12 mouse cellular contexts compared by ENCODE assay signal in genomic region chr9:36687329-36687728, GRCm38 (mm10). TPM values are rescaled to one million over a fixed set of nuclear protein-coding genes. Genes with fewer than 3 reads are reported as not detected.
A peak's percentile ranks its signal among the peaks of the same experiment; 100 is the strongest.
DNase-seq lines count a peak whose midpoint lies in the region; ATAC-seq and TF ChIP-seq lines count a peak whose summit lies in the region.
"Had no signal": no experiment of that assay in that cellular context is flagged by ENCODE, and none has a peak within 500 bp of the region (broad histone marks: within the 10 kb centered on the region; RNA-seq: fewer than 3 reads in every experiment).

No protein-coding gene starts in this region.

- no peaks in the 10 kb centered on the region for H3K36me3 ChIP-seq in intestine, postnatal 0 days (ENCODE audit: control insufficient read depth, insufficient read depth)
- H3K36me3 ChIP-seq in intestine, embryonic 15.5 days = no peaks in the 10 kb centered on the region
- H3K36me3 ChIP-seq: embryonic facial prominence, embryonic 12.5 days; limb, embryonic 13.5 days had no signal

- ATAC-seq in intestine, postnatal 0 days = no peak
- ATAC-seq in intestine, embryonic 15.5 days = no peak
- ATAC-seq: midbrain, embryonic 16.5 days had no signal

- TF ChIP-seq POLR2A in lung, adult 2 months (IDR thresholded peaks at IDR 0.05; ENCODE audit: borderline replicate concordance, extremely low read depth, low read depth, low read length) = no peak

- no peaks in the 10 kb centered on the region for H3K4me1 ChIP-seq in intestine, postnatal 0 days (replicated peaks; ENCODE audit: control insufficient read depth, insufficient read depth, low read length)
- no peaks in the 10 kb centered on the region for H3K4me1 ChIP-seq in intestine, embryonic 15.5 days (replicated peaks)
- no peaks in the 10 kb centered on the region for H3K4me1 ChIP-seq in lung, adult 2 months (ENCODE audit: control insufficient read depth, insufficient read depth, low read length)
- H3K4me1 ChIP-seq: embryonic facial prominence, embryonic 12.5 days; limb, embryonic 13.5 days had no signal

- peak; percentile 14 to 17 for DNase-seq in right cerebral cortex, adult 2 months (ENCODE audit: low spot score in 2 of 2)
- DNase-seq in right cerebral cortex, postnatal 4 days = no peak
- DNase-seq in R1 (ENCODE audit: low read depth, low spot score) = peak; percentile 44
- peak; percentile 19 for DNase-seq in mesoderm, embryonic 11.5 days (ENCODE audit: low read depth, low spot score)
- no peak for DNase-seq in spleen, adult 12 weeks (ENCODE audit: low spot score)
- DNase-seq in lung, adult 2 months = no peak
- DNase-seq: gastrocnemius, postnatal 10 days had no signal

- H3K27me3 ChIP-seq in intestine, postnatal 0 days (replicated peaks; ENCODE audit: control insufficient read depth, insufficient read depth, low read length) = no peaks in the 10 kb centered on the region
- no peaks in the 10 kb centered on the region for H3K27me3 ChIP-seq in intestine, embryonic 15.5 days (replicated peaks)
- H3K27me3 ChIP-seq: embryonic facial prominence, embryonic 12.5 days; limb, embryonic 13.5 days had no signal

- no peaks in the 10 kb centered on the region for H3K9me3 ChIP-seq in intestine, postnatal 0 days (ENCODE audit: control insufficient read depth)
- H3K9me3 ChIP-seq in intestine, embryonic 15.5 days = no peaks in the 10 kb centered on the region
- H3K9me3 ChIP-seq: embryonic facial prominence, embryonic 12.5 days; limb, embryonic 13.5 days had no signal

- H3K4me3 ChIP-seq in intestine, postnatal 0 days (ENCODE audit: low read depth, low read length) = no peak overlapping the region
- no peak overlapping the region for H3K4me3 ChIP-seq in intestine, embryonic 15.5 days (replicated peaks)
- no peak overlapping the region for H3K4me3 ChIP-seq in lung, adult 2 months (replicated peaks; ENCODE audit: extremely low read depth, low read depth, low read length)
- H3K4me3 ChIP-seq: embryonic facial prominence, embryonic 12.5 days; limb, embryonic 13.5 days had no signal

- H3K9ac ChIP-seq in intestine, postnatal 0 days (ENCODE audit: low read depth, low read length) = no peak overlapping the region
- no peak overlapping the region for H3K9ac ChIP-seq in intestine, embryonic 15.5 days
- H3K9ac ChIP-seq: embryonic facial prominence, embryonic 12.5 days; limb, embryonic 13.5 days had no signal

- no peak overlapping the region for H3K4me2 ChIP-seq in intestine, postnatal 0 days (replicated peaks; ENCODE audit: low read depth)
- no peak overlapping the region for H3K4me2 ChIP-seq in intestine, embryonic 15.5 days (replicated peaks)
- H3K4me2 ChIP-seq: embryonic facial prominence, embryonic 12.5 days; limb, embryonic 13.5 days had no signal

- peak; percentile 48 for TF ChIP-seq CTCF in intestine, postnatal 0 days (IDR thresholded peaks at IDR 0.05; ENCODE audit: low read depth)
- TF ChIP-seq CTCF in lung, adult 2 months (IDR thresholded peaks at IDR 0.05; ENCODE audit: insufficient read depth, low read length) = no peak

- H3K27ac ChIP-seq in intestine, postnatal 0 days (ENCODE audit: low read depth, low read length) = no peak overlapping the region
- no peak overlapping the region for H3K27ac ChIP-seq in intestine, embryonic 15.5 days
- H3K27ac ChIP-seq: embryonic facial prominence, embryonic 12.5 days; limb, embryonic 13.5 days had no signal

RNA-seq across cellular contexts. Expression of gene Acrv1, which starts 5.7 kb away (rescaled TPM):
- polyA plus RNA-seq in intestine, postnatal 0 days (2015; fragmentation: Nextera tagmentation; extraction: Ambion mirVana) = not detected in 2 replicates
- not detected in 2 replicates for polyA plus RNA-seq in intestine, embryonic 15.5 days (2015; fragmentation: Nextera tagmentation; extraction: Ambion mirVana)
- not detected in 2 replicates for polyA plus RNA-seq in lung, adult 2 months (2012; rRNA removed)
- polyA plus RNA-seq: embryonic facial prominence, embryonic 12.5 days; limb, embryonic 13.5 days; midbrain, embryonic 16.5 days had no signal

RNA-seq across cellular contexts. Expression of gene Chek1, which starts 39.5 kb away (rescaled TPM):
- polyA plus RNA-seq in intestine, postnatal 0 days (2015; fragmentation: Nextera tagmentation; extraction: Ambion mirVana) = 6.6 and 7.1 TPM in 2 replicates
- polyA plus RNA-seq in intestine, embryonic 15.5 days (2015; fragmentation: Nextera tagmentation; extraction: Ambion mirVana) = 24.6 and 30.1 TPM in 2 replicates
- 0.18 and 0.66 TPM in 2 replicates for polyA plus RNA-seq in lung, adult 2 months (2012; rRNA removed)

RNA-seq across cellular contexts. Expression of gene A630095E13Rik, which starts 44.2 kb away (rescaled TPM):
- not detected in 2 replicates for polyA plus RNA-seq in intestine, postnatal 0 days (2015; fragmentation: Nextera tagmentation; extraction: Ambion mirVana)
- polyA plus RNA-seq in intestine, embryonic 15.5 days (2015; fragmentation: Nextera tagmentation; extraction: Ambion mirVana) = not detected in 2 replicates
- polyA plus RNA-seq in lung, adult 2 months (2012; rRNA removed) = not detected in 2 replicates
- polyA plus RNA-seq: embryonic facial prominence, embryonic 12.5 days; limb, embryonic 13.5 days; midbrain, embryonic 16.5 days had no signal

Comparison
In these comparisons a context has a peak if more than half of its experiments do, and no peak if none do; other contexts are left out.
1. DNase-seq: peak in right cerebral cortex, adult 2 months (2 of 2), R1 (single experiment) and mesoderm, embryonic 11.5 days (single experiment); none in right cerebral cortex, postnatal 4 days (single experiment), spleen, adult 12 weeks (single experiment) and lung, adult 2 months (single experiment).